In the genomic region with DNA sequence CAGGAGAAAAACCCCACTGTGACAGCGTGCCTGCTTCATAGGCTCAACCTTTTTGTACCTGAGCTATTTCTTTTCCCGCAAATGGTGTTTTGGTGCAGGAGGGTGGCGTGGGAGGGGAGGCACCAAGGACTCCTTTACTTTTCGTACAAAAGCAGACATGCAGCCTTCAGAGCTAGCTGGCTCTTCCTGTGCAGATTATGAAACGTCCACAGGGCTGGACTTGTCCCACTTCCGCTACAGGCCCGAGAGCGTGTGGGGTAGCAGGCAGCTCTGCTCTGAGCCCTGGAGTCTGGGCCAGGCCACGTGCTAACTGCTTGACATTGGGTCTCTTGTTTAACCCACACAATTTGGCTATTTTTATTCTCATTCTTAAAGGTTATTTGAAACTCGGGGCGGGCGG, we compare ENCODE assay signal across 25 mouse cellular contexts. TPM values are rescaled to one million over a fixed set of nuclear protein-coding genes. Genes with fewer than 3 reads are reported as not detected.
DNase-seq lines count a peak whose midpoint lies in the region; ATAC-seq and TF ChIP-seq lines count a peak whose summit lies in the region.
"Had no signal": no experiment of that assay in that cellular context is flagged by ENCODE, and none has a peak within 500 bp of the region (broad histone marks: within the 10 kb centered on the region; RNA-seq: fewer than 3 reads in every experiment).

No protein-coding gene starts in this region.

- WGBS in kidney, embryonic 15.5 days, result 76% methylated on average over 12 of the region's 12 CpGs
- 64% methylated on average over 12 of the region's 12 CpGs for WGBS in lung, postnatal 0 days
- 79% methylated on average over 12 of the region's 12 CpGs for WGBS in midbrain, embryonic 16.5 days

- TF ChIP-seq EP300 in lung, postnatal 0 days (IDR thresholded peaks at IDR 0.05), result no peak

- no peak overlapping the region for H3K9ac ChIP-seq in kidney, embryonic 15.5 days
- H3K9ac ChIP-seq in lung, postnatal 0 days (replicated peaks; ENCODE audit: low read depth), result no peak overlapping the region
- H3K9ac ChIP-seq in midbrain, embryonic 16.5 days (ENCODE audit: low read depth, low read length), result no peak overlapping the region
- H3K9ac ChIP-seq: forebrain, postnatal 0 days; heart, embryonic 15.5 days; hindbrain, embryonic 15.5 days; limb, embryonic 15.5 days; liver, embryonic 14.5 days; lung, embryonic 15.5 days; midbrain, embryonic 13.5 days; neural tube, embryonic 12.5 days; stomach, embryonic 15.5 days had no signal

- no peaks in the 10 kb centered on the region for H3K36me3 ChIP-seq in kidney, embryonic 15.5 days
- 0 out of 2 replicates have a peak, but pooled peaks cover 3% of the 10 kb centered on the region for H3K36me3 ChIP-seq in lung, postnatal 0 days (ENCODE audit: insufficient read depth, low read length)
- peaks cover 12% of the 10 kb centered on the region for H3K36me3 ChIP-seq in midbrain, embryonic 16.5 days (ENCODE audit: control insufficient read depth, insufficient read depth, low read length)
- H3K36me3 ChIP-seq: heart, embryonic 15.5 days; lung, embryonic 15.5 days; stomach, embryonic 15.5 days had no signal

- no peak overlapping the region for H3K4me2 ChIP-seq in kidney, embryonic 15.5 days
- no peak overlapping the region for H3K4me2 ChIP-seq in lung, postnatal 0 days (replicated peaks; ENCODE audit: low read depth, low read length)
- H3K4me2 ChIP-seq in midbrain, embryonic 16.5 days (ENCODE audit: low read length), result no peak overlapping the region
- H3K4me2 ChIP-seq: heart, embryonic 15.5 days; hindbrain, embryonic 15.5 days; limb, embryonic 15.5 days; lung, embryonic 15.5 days; midbrain, embryonic 13.5 days; neural tube, embryonic 12.5 days; stomach, embryonic 15.5 days had no signal

- peak; percentile 10 to 62 for DNase-seq in kidney, postnatal 25 days
- peak; percentile 14 for DNase-seq in lung, postnatal 36 days
- DNase-seq in lung, postnatal 0 days (ENCODE audit: low spot score), result no peak
- peak; percentile 22 for DNase-seq in adipocyte (ENCODE audit: low spot score)
- DNase-seq in brain, adult 2 months (ENCODE audit: low read depth, low spot score), result peak; percentile 67
- DNase-seq: adrenal gland, postnatal 25 days; cerebellum, adult 11-12 months; forebrain, postnatal 0 days; heart, postnatal 4 days; layer of hippocampus, postnatal 36 days; thymus, postnatal 25 days had no signal

- H3K27me3 ChIP-seq in kidney, embryonic 15.5 days, result peaks cover 34% of the 10 kb centered on the region
- H3K27me3 ChIP-seq in lung, postnatal 0 days (replicated peaks; ENCODE audit: insufficient read depth, low read length), result peaks cover 7% of the 10 kb centered on the region
- 0 out of 2 replicates have a peak, but pooled peaks cover 3% of the 10 kb centered on the region for H3K27me3 ChIP-seq in midbrain, embryonic 16.5 days (ENCODE audit: control insufficient read depth, insufficient read depth, low read depth, low read length)
- H3K27me3 ChIP-seq: hindbrain, embryonic 15.5 days had no signal

- H3K27ac ChIP-seq in kidney, embryonic 15.5 days, result no peak overlapping the region
- H3K27ac ChIP-seq in lung, postnatal 0 days (ENCODE audit: low read length), result no peak overlapping the region
- no peak overlapping the region for H3K27ac ChIP-seq in midbrain, embryonic 16.5 days (ENCODE audit: low read length)
- H3K27ac ChIP-seq: embryonic facial prominence, embryonic 10.5 days; heart, embryonic 15.5 days; hindbrain, embryonic 15.5 days; limb, embryonic 15.5 days; liver, embryonic 14.5 days; lung, embryonic 15.5 days; midbrain, embryonic 13.5 days; neural tube, embryonic 12.5 days; stomach, embryonic 15.5 days had no signal

- ATAC-seq in kidney, embryonic 15.5 days (replicated peaks; ENCODE audit: low FRiP score), result no peak
- no peak for ATAC-seq in lung, postnatal 0 days
- ATAC-seq in midbrain, embryonic 16.5 days, result no peak
- ATAC-seq: activated CD4-positive, CD25-positive, alpha-beta regulatory T cell, adult 4 months; forebrain, postnatal 0 days; midbrain, embryonic 13.5 days had no signal

- peaks cover 21% of the 10 kb centered on the region for H3K4me1 ChIP-seq in kidney, embryonic 15.5 days
- H3K4me1 ChIP-seq in lung, postnatal 0 days (ENCODE audit: insufficient read depth, low read depth, low read length), result peaks cover 11% of the 10 kb centered on the region; the same call in 1 of the 2 replicates
- peaks cover 10% of the 10 kb centered on the region for H3K4me1 ChIP-seq in midbrain, embryonic 16.5 days (ENCODE audit: control insufficient read depth, insufficient read depth, low read length)

- no peak for TF ChIP-seq CTCF in lung, postnatal 0 days (IDR thresholded peaks at IDR 0.05)

- no peak overlapping the region for H3K4me3 ChIP-seq in kidney, embryonic 15.5 days (replicated peaks)
- no peak overlapping the region for H3K4me3 ChIP-seq in lung, postnatal 0 days (ENCODE audit: low read depth, low read length)
- H3K4me3 ChIP-seq in midbrain, embryonic 16.5 days (ENCODE audit: low read depth, low read length), result no peak overlapping the region
- H3K4me3 ChIP-seq: embryonic facial prominence, embryonic 10.5 days; heart, embryonic 15.5 days; hindbrain, embryonic 15.5 days; limb, embryonic 15.5 days; lung, embryonic 15.5 days; midbrain, embryonic 13.5 days; neural tube, embryonic 12.5 days; stomach, embryonic 15.5 days had no signal

- no peaks in the 10 kb centered on the region for H3K9me3 ChIP-seq in kidney, embryonic 15.5 days (replicated peaks)
- no peaks in the 10 kb centered on the region for H3K9me3 ChIP-seq in lung, postnatal 0 days (ENCODE audit: low read length)
- H3K9me3 ChIP-seq in midbrain, embryonic 16.5 days (replicated peaks; ENCODE audit: control insufficient read depth, low read length, poor library complexity, severe bottlenecking), result no peaks in the 10 kb centered on the region
- H3K9me3 ChIP-seq: embryonic facial prominence, embryonic 10.5 days; heart, embryonic 15.5 days; hindbrain, embryonic 15.5 days; limb, embryonic 15.5 days; lung, embryonic 15.5 days; megakaryocyte, embryonic 14.5 days; midbrain, embryonic 13.5 days; neural tube, embryonic 12.5 days; stomach, embryonic 15.5 days had no signal

RNA-seq across cellular contexts. Expression of a gene that starts 4.7 kb away (rescaled TPM):
- polyA plus RNA-seq in kidney, embryonic 15.5 days (2015; fragmentation: Nextera tagmentation; extraction: Ambion mirVana), result 0.42 and 0.85 TPM in 2 replicates
- 1.3 TPM in 2 replicates for polyA plus RNA-seq in lung, postnatal 0 days (2015; fragmentation: Nextera tagmentation; extraction: Ambion mirVana)
- 20.6 and 25.8 TPM in 2 replicates for polyA plus RNA-seq in midbrain, embryonic 16.5 days (2015; fragmentation: Nextera tagmentation; extraction: Ambion mirVana)
- polyA plus RNA-seq: activated CD4-positive, CD25-positive, alpha-beta regulatory T cell, adult 4 months; kidney, embryonic 14.5 days had no signal

RNA-seq across cellular contexts. Expression of a gene that starts 19.1 kb away (rescaled TPM):
- polyA plus RNA-seq in kidney, embryonic 15.5 days (2015; fragmentation: Nextera tagmentation; extraction: Ambion mirVana), result 40.3 and 47.7 TPM in 2 replicates
- 21.0 and 22.8 TPM in 2 replicates for polyA plus RNA-seq in lung, postnatal 0 days (2015; fragmentation: Nextera tagmentation; extraction: Ambion mirVana)
- 28.4 and 28.6 TPM in 2 replicates for polyA plus RNA-seq in midbrain, embryonic 16.5 days (2015; fragmentation: Nextera tagmentation; extraction: Ambion mirVana)

RNA-seq across cellular contexts. Expression of a gene that starts 26.3 kb away (rescaled TPM):
- polyA plus RNA-seq in kidney, embryonic 15.5 days (2015; fragmentation: Nextera tagmentation; extraction: Ambion mirVana), result 5.8 and 6.3 TPM in 2 replicates
- 3.4 and 3.8 TPM in 2 replicates for polyA plus RNA-seq in lung, postnatal 0 days (2015; fragmentation: Nextera tagmentation; extraction: Ambion mirVana)
- polyA plus RNA-seq in midbrain, embryonic 16.5 days (2015; fragmentation: Nextera tagmentation; extraction: Ambion mirVana), result 9.3 and 10.3 TPM in 2 replicates

RNA-seq across cellular contexts. Expression of a gene that starts 48.6 kb away (rescaled TPM):
- polyA plus RNA-seq in kidney, embryonic 15.5 days (2015; fragmentation: Nextera tagmentation; extraction: Ambion mirVana), result 0.60 and 0.71 TPM in 2 replicates
- polyA plus RNA-seq in lung, postnatal 0 days (2015; fragmentation: Nextera tagmentation; extraction: Ambion mirVana), result 3.7 and 5.2 TPM in 2 replicates
- 16.6 and 18.3 TPM in 2 replicates for polyA plus RNA-seq in midbrain, embryonic 16.5 days (2015; fragmentation: Nextera tagmentation; extraction: Ambion mirVana)

RNA-seq across cellular contexts. Expression of a gene that starts 54.0 kb away (rescaled TPM):
- polyA plus RNA-seq in kidney, embryonic 15.5 days (2015; fragmentation: Nextera tagmentation; extraction: Ambion mirVana), result 103 and 113 TPM in 2 replicates
- 185 and 199 TPM in 2 replicates for polyA plus RNA-seq in lung, postnatal 0 days (2015; fragmentation: Nextera tagmentation; extraction: Ambion mirVana)
- polyA plus RNA-seq in midbrain, embryonic 16.5 days (2015; fragmentation: Nextera tagmentation; extraction: Ambion mirVana), result 79.4 and 87.2 TPM in 2 replicates
